Mouse (Mus musculus) spleen, adult 2 months (tissue): ENCODE measurements around the gene C530025M09Rik.

Experiments
- CTCF ChIP-seq: fragments of 200-500 bp; IDR thresholded peaks from 2 replicates; pipeline ENCODE4 v1.5.1; 2011; ENCODE audit warnings: mild to moderate bottlenecking, inconsistent platforms; ENCODE audit not compliant: insufficient read depth, insufficient read length, insufficient replicate concordance; ENCODE audit errors: extremely low read depth
- POLR2A ChIP-seq: fragments of 200-500 bp; IDR thresholded peaks from 2 replicates; pipeline ENCODE4 v1.6.1; 2011; ENCODE audit warnings: low read depth, low read length, inconsistent platforms

DNA sequence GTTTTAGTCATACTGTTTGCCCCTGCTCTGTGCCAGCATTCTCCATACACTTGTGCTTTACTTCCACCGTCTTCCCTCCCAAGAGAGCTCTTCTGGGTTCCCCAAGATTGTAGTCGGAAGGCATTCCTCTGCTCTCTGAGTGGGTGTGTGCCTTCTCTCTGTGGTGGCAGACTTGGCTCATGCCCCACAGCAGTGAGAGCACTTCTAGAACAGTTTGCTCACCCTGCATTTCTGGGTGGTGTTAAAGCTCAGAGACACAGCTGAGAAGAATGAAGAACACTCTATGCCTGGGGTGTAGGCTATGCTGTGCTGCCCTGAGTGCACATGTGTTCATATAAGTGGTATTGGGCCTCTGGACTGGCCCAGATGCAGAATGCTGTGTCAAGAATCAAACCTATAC is 13.6 kb upstream of the C530025M09Rik start:
- TF ChIP-seq CTCF: no peak
- TF ChIP-seq POLR2A: no peak
